Mouse (Mus musculus) embryo, embryonic 10.5 days (tissue): ENCODE measurements at regions not wholly inside any gene's neighbourhood (a gene's known extent, or its start where the extent isn't known, plus 50 kb on each side); places are given as distances from the start of the nearest gene placed in this dataset.

ENCODE experiments used
- DNase-seq: peaks from one replicate; pipeline ENCODE4 v3.0.0-alpha.2; 2015; ENCODE audit warnings: low spot score

GRCm38 (mm10) chrX:13224902-13225301 lies 55.9 kb upstream of the Ddx3x start:
- peak; percentile 40 for DNase-seq

DNA sequence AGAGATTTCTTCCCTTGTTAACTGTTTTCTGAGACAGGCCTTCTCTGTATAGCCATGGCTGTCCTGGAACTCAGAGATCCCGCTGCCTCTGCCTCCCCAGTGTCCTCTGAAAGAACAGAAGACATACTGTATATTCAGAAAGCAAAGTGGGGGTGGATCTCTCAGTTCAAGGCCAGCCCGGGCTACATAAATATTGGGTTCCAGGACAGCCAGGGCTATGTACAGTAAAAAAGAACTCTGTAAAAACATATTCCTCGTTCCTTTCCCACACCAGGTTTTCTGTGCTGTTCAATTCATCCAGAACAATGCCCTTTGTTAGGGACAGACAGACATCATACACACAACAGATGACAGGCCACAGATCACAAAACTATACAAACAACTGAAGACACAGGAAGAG lies 54.3 kb upstream of the Ddx3x start:
- no peak for DNase-seq

DNA sequence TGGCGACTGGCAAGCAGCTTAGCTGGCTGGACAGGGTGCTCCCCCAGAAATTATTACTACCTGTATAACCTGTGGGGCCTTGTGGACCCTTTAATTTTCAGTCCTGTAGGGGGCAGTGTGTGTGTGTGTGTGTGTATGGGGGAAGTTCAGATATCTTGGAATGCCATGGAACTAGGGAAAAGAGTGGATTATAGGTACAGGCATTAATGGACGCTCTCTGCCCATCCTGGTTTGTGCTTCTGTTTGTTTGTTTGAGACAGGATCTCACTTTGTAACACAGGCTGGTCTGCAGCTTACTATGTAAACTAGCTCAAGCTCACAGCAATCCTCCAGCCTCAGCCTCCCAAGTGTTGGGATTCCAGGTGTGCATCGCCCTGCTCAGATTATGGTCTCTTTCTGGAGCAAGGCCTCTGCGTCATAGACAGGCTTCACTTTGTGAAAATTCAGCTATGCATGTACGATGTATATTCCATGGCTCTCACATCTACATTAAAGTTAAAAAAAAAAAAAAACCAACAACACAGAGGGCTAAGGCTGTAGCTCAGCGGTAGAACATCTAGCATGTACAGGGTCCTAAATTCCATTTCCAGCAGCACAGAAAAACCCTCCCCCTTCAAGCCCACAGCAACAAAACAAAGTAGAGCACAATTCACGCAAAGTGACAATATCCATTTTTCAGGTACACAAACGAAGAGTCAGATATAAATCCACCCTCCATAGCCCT lies 50.7 kb upstream of the Ddx3x start:
- peak; percentile 75 for DNase-seq

DNA sequence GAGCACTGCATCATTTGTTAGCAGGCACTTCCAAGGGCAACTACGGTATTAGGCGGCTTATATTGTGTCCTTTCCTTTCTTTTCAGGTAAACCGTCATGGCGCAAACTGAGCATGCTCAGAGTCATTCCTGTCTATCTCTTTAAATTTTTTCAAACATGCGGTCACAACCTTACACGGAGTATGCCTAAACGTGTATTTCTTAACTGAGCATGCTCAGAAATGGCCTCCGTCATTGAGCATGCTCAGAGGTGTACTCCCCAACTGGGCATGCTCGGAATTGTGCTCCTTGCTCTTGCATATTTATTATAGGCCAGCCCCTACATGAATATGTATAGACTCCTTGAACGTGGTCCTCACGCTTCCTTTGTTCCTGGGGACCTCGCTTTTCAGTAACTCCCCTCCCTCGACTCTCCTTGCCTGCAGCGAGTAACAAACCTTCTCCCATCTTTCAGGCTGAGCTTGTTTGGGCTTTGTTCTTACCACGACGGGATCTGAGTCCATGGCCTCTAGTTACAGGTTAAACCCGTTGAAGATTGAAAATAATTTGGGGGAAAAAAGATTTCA lies 50.1 kb upstream of the Ddx3x start:
- DNase-seq, result peak; percentile 94
